Mouse (Mus musculus) cerebellum, postnatal 36 days (tissue): ENCODE data around the gene Zfp219.
A peak's percentile ranks its signal among the peaks of the same experiment; 100 is the strongest.

Experiments used
- DNase-seq, 2 experiments: peaks; one replicate each; pipeline ENCODE4 v3.0.0; 2021 to 2022; ENCODE audit warnings: mixed read lengths in 2 of 2

The Zfp219 gene

GRCm38 (mm10) chr14:52018248-52019050 is 2.1 kb downstream of the Zfp219 start:
- peak in 1 of 2 experiments; percentile 20 for DNase-seq

GRCm38 (mm10) chr14:52017662-52018061 is 2.9 kb downstream of the Zfp219 start:
- DNase-seq = no peak

GRCm38 (mm10) chr14:52016625-52017405 is 3.7 kb downstream of the Zfp219 start:
- DNase-seq = peak in 1 of 2 experiments; percentile 20

GRCm38 (mm10) chr14:52015445-52016100 is 5.0 kb downstream of the Zfp219 start, which contains the start of gene Tmem253:
Gene Tmem253, plus strand, starts transcription at chr14:52015658.
- peak in 1 of 2 experiments; percentile 18 for DNase-seq

GRCm38 (mm10) chr14:52014761-52015311 is 5.7 kb downstream of the Zfp219 start:
- peak; percentile 57 to 61 for DNase-seq

GRCm38 (mm10) chr14:52014271-52014760 is 6.2 kb downstream of the Zfp219 start:
- DNase-seq = no peak

- peak; percentile 60 to 65 for DNase-seq
Observed at GRCm38 (mm10) chr14:52013771-52014219, 6.7 kb downstream of the Zfp219 start.

GRCm38 (mm10) chr14:52013021-52013610 is 7.4 kb downstream of the Zfp219 start:
- no peak for DNase-seq

- DNase-seq = peak; percentile 10 to 56
Observed at GRCm38 (mm10) chr14:52012553-52012952, 8.0 kb downstream of the Zfp219 start.

GRCm38 (mm10) chr14:52012085-52012484 is 8.4 kb downstream of the Zfp219 start:
- DNase-seq = peak; percentile 83 to 91

- DNase-seq = no peak
Observed at GRCm38 (mm10) chr14:52011683-52012082, 8.8 kb downstream of the Zfp219 start.

GRCm38 (mm10) chr14:52010446-52011111 is 10.0 kb downstream of the Zfp219 start:
- DNase-seq = peak; percentile 61 to 62

- no peak for DNase-seq
Observed at GRCm38 (mm10) chr14:52009841-52010240, 10.7 kb downstream of the Zfp219 start.

GRCm38 (mm10) chr14:52009361-52009760 is 11.2 kb downstream of the Zfp219 start:
- DNase-seq = no peak

GRCm38 (mm10) chr14:52008321-52009203 is 12.0 kb downstream of the Zfp219 start:
- peak; percentile 95 to 97 for DNase-seq

GRCm38 (mm10) chr14:52006771-52007170 is 13.8 kb downstream of the Zfp219 start:
- DNase-seq = no peak

GRCm38 (mm10) chr14:52006241-52006640 is 14.3 kb downstream of the Zfp219 start:
- no peak for DNase-seq

- no peak for DNase-seq
Observed at GRCm38 (mm10) chr14:52005616-52006015, 14.9 kb downstream of the Zfp219 start.

- no peak for DNase-seq
Observed at GRCm38 (mm10) chr14:52005141-52005540, 15.4 kb downstream of the Zfp219 start.

- peak in 1 of 2 experiments; percentile 48 for DNase-seq
Observed at GRCm38 (mm10) chr14:52003981-52004495, 16.5 kb downstream of the Zfp219 start.
